Mouse (Mus musculus) midbrain, postnatal 0 days (tissue): Measurements from ENCODE around the gene Polr3gl. TPM values are rescaled to one million over a fixed set of nuclear protein-coding genes. Genes with fewer than 3 reads are reported as not detected.

ENCODE experiments used
- ATAC-seq: fragments of 200-750 bp; cut with Nextera tagmentation; 2 replicates; pipeline ENCODE4 v1.8.0; 2017; ENCODE audit warnings: moderate number of reproducible peaks, mild to moderate bottlenecking, moderate TSS enrichment, moderate library complexity; ENCODE audit not compliant: low FRiP score
- DNase-seq: peaks from one replicate; pipeline ENCODE4 v3.0.0-alpha.2; 2015; ENCODE audit warnings: low spot score
- H3K27ac ChIP-seq: fragments of 300-500 bp; sonication (generic); 2 replicates; pipeline ENCODE4 v1.5.1; 2014; ENCODE audit warnings: low read depth, mild to moderate bottlenecking, low read length, mixed read lengths
- H3K27me3 ChIP-seq: fragments of 300-500 bp; sonication (generic); 2 replicates; pipeline ENCODE4 v1.6.1; 2014; ENCODE audit warnings: low read length, control low read depth, mixed read lengths; ENCODE audit not compliant: insufficient read depth
- H3K36me3 ChIP-seq: fragments of 300-500 bp; sonication (generic); 2 replicates; pipeline ENCODE4 v1.6.1; 2014; ENCODE audit warnings: low read length, control low read depth, mixed read lengths; ENCODE audit not compliant: insufficient read depth
- H3K4me1 ChIP-seq: fragments of 300-500 bp; sonication (generic); 2 replicates; pipeline ENCODE4 v1.6.1; 2014; ENCODE audit warnings: mild to moderate bottlenecking, control low read depth, antibody characterized with exemption, low read length, mixed read lengths; ENCODE audit not compliant: insufficient read depth
- H3K4me2 ChIP-seq: fragments of 300-500 bp; sonication (generic); 2 replicates; pipeline ENCODE4 v1.6.1; 2014; ENCODE audit warnings: low read depth, mild to moderate bottlenecking, low read length, mixed read lengths; ENCODE audit not compliant: poor library complexity, severe bottlenecking
- H3K4me3 ChIP-seq: fragments of 300-500 bp; sonication (generic); 2 replicates; pipeline ENCODE4 v1.5.1; 2014; ENCODE audit warnings: low read depth, mild to moderate bottlenecking, low read length, moderate library complexity
- H3K9ac ChIP-seq: fragments of 300-500 bp; sonication (generic); replicated peaks from 2 replicates; pipeline ENCODE4 v1.6.1; 2014; ENCODE audit warnings: mild to moderate bottlenecking, low read length, moderate library complexity, mixed read lengths; ENCODE audit not compliant: poor library complexity, severe bottlenecking
- H3K9me3 ChIP-seq: fragments of 300-500 bp; sonication (generic); 2 replicates; pipeline ENCODE4 v1.6.1; 2016; ENCODE audit warnings: low read length, control low read depth
- CTCF ChIP-seq: IDR thresholded peaks from 2 replicates; pipeline ENCODE4 v1.5.1; 2016; ENCODE audit warnings: antibody characterized with exemption, mild to moderate bottlenecking
- WGBS: fragments of 180-500 bp; shearing (Covaris S2); extraction: QIAGEN DNeasy Blood & Tissue Kit; methylation state at CpG from one replicate; pipeline ENCODE4 v1.1.7; 2014; 5-methylcytosine and 5-hydroxymethylcytosine counted together
- polyA plus RNA-seq: library from polyadenylated mRNA; unstranded; fragments of >200 nt; fragmentation: Nextera tagmentation; extraction: Ambion mirVana; gene quantifications from 2 replicates; pipeline ENCODE4 v1.2.1, GENCODE M21; 2015
- total RNA-seq: library from RNA; depleted of rRNA; stranded (reverse); fragments of >200 nt; gene quantifications from 2 replicates; pipeline ENCODE4 v1.2.3, GENCODE M21; 2014; rRNA removed

The Polr3gl gene
- total RNA-seq, result 13.2 and 16.2 TPM in 2 replicates
- polyA plus RNA-seq, result 29.4 and 32.0 TPM in 2 replicates

GRCm38 (mm10) chr3:96593790-96594560 lies at the start of gene Polr3gl:
Polr3gl (minus strand) TSS chr3:96594181.
- H3K36me3 ChIP-seq, result no peaks in the 10 kb centered on the region
- H3K9ac ChIP-seq, result peak within 1 kb of the TSS; percentile 67
- WGBS, result under 1% methylated on average over 34 of the region's 38 CpGs
- peak within 1 kb of the TSS; percentile 75 for H3K4me2 ChIP-seq
- H3K27ac ChIP-seq, result peak within 1 kb of the TSS; percentile 83
- H3K4me3 ChIP-seq, result peak within 1 kb of the TSS; percentile 57
- peak; percentile 86 for ATAC-seq
- no peaks in the 10 kb centered on the region for H3K9me3 ChIP-seq
- peak; percentile 51 for TF ChIP-seq CTCF
- no peaks in the 10 kb centered on the region for H3K27me3 ChIP-seq
- H3K4me1 ChIP-seq, result peaks cover 8% of the 10 kb centered on the region; the same call in 1 of the 2 replicates
- DNase-seq, result peak; percentile 95

GRCm38 (mm10) chr3:96639219-96639618 lies 45.2 kb upstream of the Polr3gl start:
- Histone ChIP-seq H3K4me2 (no peak overlapping the region), H3K4me3 (no peak overlapping the region), H3K27me3 (no peaks in the 10 kb centered on the region), H3K9ac (no peak overlapping the region), H3K4me1 (peaks cover 6% of the 10 kb centered on the region; the same call in 1 of the 2 replicates), H3K9me3 (no peaks in the 10 kb centered on the region), H3K36me3 (peaks cover 23% of the 10 kb centered on the region), H3K27ac (no peak overlapping the region)
- 76% methylated on average over 1 of the region's 1 CpGs for WGBS
- DNase-seq, result peak; percentile 38
- TF ChIP-seq CTCF, result peak; percentile 65
- no peak for ATAC-seq

GRCm38 (mm10) chr3:96636448-96636847 lies 42.5 kb upstream of the Polr3gl start:
- ATAC-seq (no peak), DNase-seq (no peak)
- no peaks in the 10 kb centered on the region for H3K9me3 ChIP-seq
- peaks cover 10% of the 10 kb centered on the region for H3K36me3 ChIP-seq
- peak overlapping the region; percentile 95 for H3K4me2 ChIP-seq
- peak overlapping the region; percentile 66 for H3K4me3 ChIP-seq
- WGBS, result 70% methylated on average over 11 of the region's 11 CpGs
- H3K27me3 ChIP-seq, result no peaks in the 10 kb centered on the region
- no peak overlapping the region for H3K9ac ChIP-seq
- H3K27ac ChIP-seq, result no peak overlapping the region
- TF ChIP-seq CTCF, result no peak
- H3K4me1 ChIP-seq, result peaks cover 6% of the 10 kb centered on the region; the same call in 1 of the 2 replicates

- ATAC-seq, result no peak
- no peak for TF ChIP-seq CTCF
These were observed 41.9 kb upstream of the Polr3gl start for GRCm38 (mm10) chr3:96635906-96636305.

GRCm38 (mm10) chr3:96634928-96635879 lies 41.2 kb upstream of the Polr3gl start, which contains the start of the genes Pex11b and Gm42957:
Pex11b (plus strand) TSS chr3:96635376.
Gm42957 (plus strand) TSS chr3:96635474.
- peak; percentile 66 for TF ChIP-seq CTCF
- no peaks in the 10 kb centered on the region for H3K9me3 ChIP-seq
- 2% methylated on average over 56 of the region's 60 CpGs for WGBS
- DNase-seq (peak; percentile 84), ATAC-seq (peak; percentile 86)
- H3K36me3 ChIP-seq, result peaks cover 10% of the 10 kb centered on the region
- peak within 1 kb of the TSS; percentile 77 for H3K27ac ChIP-seq
- H3K4me2 ChIP-seq, result peak within 1 kb of the TSS; percentile 95
- no peaks in the 10 kb centered on the region for H3K27me3 ChIP-seq
- H3K4me1 ChIP-seq, result peaks cover 9% of the 10 kb centered on the region; the same call in 1 of the 2 replicates
- peak within 1 kb of the TSS; percentile 66 for H3K4me3 ChIP-seq
- H3K9ac ChIP-seq, result peak within 1 kb of the TSS; percentile 92

More at GRCm38 (mm10) chr3:96635906-96636305, 41.9 kb upstream of the Polr3gl start:
- H3K9me3 ChIP-seq, result no peaks in the 10 kb centered on the region
- H3K36me3 ChIP-seq, result peaks cover 10% of the 10 kb centered on the region
- peaks cover 8% of the 10 kb centered on the region; the same call in 1 of the 2 replicates for H3K4me1 ChIP-seq
- peak overlapping the region; percentile 66 for H3K4me3 ChIP-seq
- peak overlapping the region; percentile 77 for H3K27ac ChIP-seq
- no peak for DNase-seq
- H3K27me3 ChIP-seq, result no peaks in the 10 kb centered on the region
- peak overlapping the region; percentile 95 for H3K4me2 ChIP-seq
- 10% methylated on average over 15 of the region's 15 CpGs for WGBS
- peak overlapping the region; percentile 92 for H3K9ac ChIP-seq
